Mouse (Mus musculus) megakaryocyte, embryonic 14.5 days (primary cell): ENCODE results near the gene Hal.

Source experiments
- FLI1 ChIP-seq: IDR thresholded peaks from 2 replicates; pipeline ENCODE4 v1.6.1; 2012; ENCODE audit warnings: low read length, inconsistent platforms, mixed read lengths
- GATA1 ChIP-seq: IDR thresholded peaks from 3 replicates; pipeline ENCODE4 v1.6.1; 2012; ENCODE audit warnings: mixed read lengths, low read length, inconsistent platforms, borderline replicate concordance

DNA sequence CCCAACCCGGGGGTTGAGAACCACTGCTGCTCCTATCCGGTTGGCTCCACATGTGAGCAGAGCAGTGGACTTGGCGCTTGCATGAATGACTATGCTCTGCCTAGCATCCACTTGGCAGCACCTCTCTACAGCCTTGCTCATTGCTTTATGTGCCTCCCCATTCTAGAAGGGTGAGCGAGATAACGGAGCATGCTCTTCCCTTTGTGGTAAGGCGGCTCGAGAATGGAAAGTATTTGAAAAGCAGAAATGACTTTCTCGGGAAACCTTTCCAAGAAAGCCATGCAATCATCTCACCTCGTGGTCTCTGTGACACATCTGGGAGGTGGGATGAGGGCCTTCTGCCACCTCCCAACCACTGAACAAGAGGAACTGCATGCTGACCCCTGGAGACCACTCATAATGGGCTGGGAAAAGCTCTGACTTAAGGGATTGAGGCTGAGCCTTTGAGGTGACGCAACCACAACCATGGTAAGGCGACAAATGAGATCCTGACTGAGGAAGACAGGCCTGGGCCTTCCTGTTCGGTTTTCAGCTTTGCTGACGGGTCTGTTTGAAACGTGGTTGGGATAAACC, 76.0 kb downstream of the Hal start:
- no peak for TF ChIP-seq GATA1
- no peak for TF ChIP-seq FLI1
